ENCODE assay signal across 17 mouse cellular contexts in the genomic region with DNA sequence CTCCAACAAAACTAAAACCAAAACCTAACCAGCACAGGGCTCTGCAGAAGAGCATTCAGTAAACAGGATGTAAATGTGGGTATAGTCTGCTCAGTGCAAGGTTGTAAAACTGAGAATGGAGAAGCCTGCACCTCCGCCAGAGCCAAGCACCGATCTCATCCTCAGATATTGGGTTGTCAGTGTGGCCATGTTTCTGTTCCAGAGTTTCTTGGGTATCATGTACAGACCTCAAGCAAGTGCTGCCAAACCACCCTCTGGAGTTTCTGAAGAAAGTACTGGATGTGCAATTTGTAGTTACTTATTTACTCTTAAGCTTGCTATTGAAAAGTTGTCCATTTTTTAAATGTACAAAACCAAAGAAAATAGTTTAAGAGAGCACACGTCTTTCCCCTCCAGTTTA. TPM values are rescaled to one million over a fixed set of nuclear protein-coding genes. Genes with fewer than 3 reads are reported as not detected.
DNase-seq lines count a peak whose midpoint lies in the region; ATAC-seq and TF ChIP-seq lines count a peak whose summit lies in the region.
"Had no signal": no experiment of that assay in that cellular context is flagged by ENCODE, and none has a peak within 500 bp of the region (broad histone marks: within the 10 kb centered on the region; RNA-seq: fewer than 3 reads in every experiment).

No protein-coding gene starts in this region.

- 77% methylated on average over 3 of the region's 3 CpGs for WGBS in embryonic facial prominence, embryonic 13.5 days
- WGBS in embryonic facial prominence, embryonic 10.5 days = 91% methylated on average over 3 of the region's 3 CpGs
- whole genome bisulfite sequencing in lung, embryonic 14.5 days = 68% methylated on average over 3 of the region's 3 CpGs
- WGBS in embryonic facial prominence, embryonic 14.5 days = 66% methylated on average over 3 of the region's 3 CpGs

- no peak overlapping the region for H3K27ac ChIP-seq in embryonic facial prominence, embryonic 13.5 days
- no peak overlapping the region for H3K27ac ChIP-seq in embryonic facial prominence, embryonic 10.5 days (replicated peaks)
- H3K27ac ChIP-seq in lung, embryonic 14.5 days (ENCODE audit: low read depth) = peak overlapping the region; percentile 39; the same call in 1 of the 2 replicates
- no peak overlapping the region; the same call in 1 of the 2 replicates for H3K27ac ChIP-seq in embryonic facial prominence, embryonic 14.5 days (replicated peaks; ENCODE audit: low read depth, low read length)
- H3K27ac ChIP-seq: embryonic facial prominence, embryonic 12.5 days; hindbrain, embryonic 14.5 days; limb, embryonic 10.5 days; liver, embryonic 15.5 days; macrophage had no signal

- H3K9ac ChIP-seq in embryonic facial prominence, embryonic 13.5 days = no peak overlapping the region
- no peak overlapping the region for H3K9ac ChIP-seq in lung, embryonic 14.5 days
- H3K9ac ChIP-seq in embryonic facial prominence, embryonic 14.5 days (ENCODE audit: low read depth, low read length) = no peak overlapping the region
- H3K9ac ChIP-seq: embryonic facial prominence, embryonic 12.5 days; hindbrain, embryonic 14.5 days; liver, embryonic 15.5 days had no signal

- no peaks in the 10 kb centered on the region for H3K9me3 ChIP-seq in embryonic facial prominence, embryonic 13.5 days
- no peaks in the 10 kb centered on the region for H3K9me3 ChIP-seq in embryonic facial prominence, embryonic 10.5 days
- H3K9me3 ChIP-seq in lung, embryonic 14.5 days (ENCODE audit: low read depth, low read length) = no peaks in the 10 kb centered on the region
- no peaks in the 10 kb centered on the region for H3K9me3 ChIP-seq in embryonic facial prominence, embryonic 14.5 days (ENCODE audit: control insufficient read depth, low read length)
- H3K9me3 ChIP-seq: embryonic facial prominence, embryonic 12.5 days; limb, embryonic 10.5 days; liver, embryonic 15.5 days had no signal

- no peak for DNase-seq in embryonic facial prominence, embryonic 10.5 days (ENCODE audit: low spot score)
- peak; percentile 38 for DNase-seq in kidney, adult 18-20 months
- no peak for DNase-seq in kidney, postnatal 4 days
- no peak for DNase-seq in lung, embryonic 14.5 days
- DNase-seq in lung, adult 18-20 months = no peak
- DNase-seq in embryonic facial prominence, embryonic 14.5 days (ENCODE audit: low spot score) = no peak
- no peak for DNase-seq in retina, embryonic 14.5 days (ENCODE audit: low spot score)
- DNase-seq: cerebellum, adult 18-20 months; liver; spleen, adult 18-20 months had no signal

- TF ChIP-seq CTCF in lung, embryonic 14.5 days (IDR thresholded peaks at IDR 0.05; ENCODE audit: low read depth) = no peak

- no peak for ATAC-seq in embryonic facial prominence, embryonic 13.5 days (ENCODE audit: insufficient number of reproducible peaks, insufficient read depth, low FRiP score, low TSS enrichment, low read depth)
- no peak for ATAC-seq in lung, embryonic 14.5 days (ENCODE audit: insufficient read depth)
- ATAC-seq in embryonic facial prominence, embryonic 14.5 days (ENCODE audit: low read depth) = no peak
- ATAC-seq: forebrain, embryonic 16.5 days had no signal

- H3K4me2 ChIP-seq in embryonic facial prominence, embryonic 13.5 days = peak overlapping the region; percentile 37; the same call in 1 of the 2 replicates
- no peak overlapping the region for H3K4me2 ChIP-seq in lung, embryonic 14.5 days
- H3K4me2 ChIP-seq in embryonic facial prominence, embryonic 14.5 days (ENCODE audit: low read depth, low read length) = 0 out of 2 replicates have a peak overlapping the region, but pooled peaks have one; percentile 26
- H3K4me2 ChIP-seq: embryonic facial prominence, embryonic 12.5 days; hindbrain, embryonic 14.5 days; liver, embryonic 15.5 days had no signal

- H3K36me3 ChIP-seq in embryonic facial prominence, embryonic 13.5 days = peaks cover 2% of the 10 kb centered on the region; the same call in 1 of the 2 replicates
- peaks cover 4% of the 10 kb centered on the region; the same call in 1 of the 2 replicates for H3K36me3 ChIP-seq in embryonic facial prominence, embryonic 10.5 days (replicated peaks)
- H3K36me3 ChIP-seq in lung, embryonic 14.5 days (ENCODE audit: insufficient read depth) = no peaks in the 10 kb centered on the region
- H3K36me3 ChIP-seq in embryonic facial prominence, embryonic 14.5 days (ENCODE audit: control insufficient read depth, insufficient read depth, low read length) = no peaks in the 10 kb centered on the region
- H3K36me3 ChIP-seq: embryonic facial prominence, embryonic 12.5 days; liver, embryonic 15.5 days had no signal

- no peak overlapping the region for H3K4me3 ChIP-seq in embryonic facial prominence, embryonic 13.5 days
- no peak overlapping the region for H3K4me3 ChIP-seq in embryonic facial prominence, embryonic 10.5 days
- no peak overlapping the region for H3K4me3 ChIP-seq in lung, embryonic 14.5 days (ENCODE audit: low read depth, low read length)
- no peak overlapping the region for H3K4me3 ChIP-seq in embryonic facial prominence, embryonic 14.5 days (ENCODE audit: low read depth, low read length)
- H3K4me3 ChIP-seq: embryonic facial prominence, embryonic 12.5 days; limb, embryonic 10.5 days; liver, embryonic 15.5 days had no signal

- H3K27me3 ChIP-seq in embryonic facial prominence, embryonic 13.5 days = no peaks in the 10 kb centered on the region
- 0 out of 2 replicates have a peak, but pooled peaks cover 7% of the 10 kb centered on the region for H3K27me3 ChIP-seq in embryonic facial prominence, embryonic 10.5 days (replicated peaks; ENCODE audit: low read depth, poor library complexity, severe bottlenecking)
- no peaks in the 10 kb centered on the region for H3K27me3 ChIP-seq in lung, embryonic 14.5 days (ENCODE audit: insufficient read depth, low read length)
- H3K27me3 ChIP-seq in embryonic facial prominence, embryonic 14.5 days (replicated peaks; ENCODE audit: control insufficient read depth, insufficient read depth, low read length) = no peaks in the 10 kb centered on the region
- H3K27me3 ChIP-seq: embryonic facial prominence, embryonic 12.5 days had no signal

- peaks cover 56% of the 10 kb centered on the region for H3K4me1 ChIP-seq in embryonic facial prominence, embryonic 13.5 days
- H3K4me1 ChIP-seq in embryonic facial prominence, embryonic 10.5 days = peaks cover 46% of the 10 kb centered on the region
- H3K4me1 ChIP-seq in lung, embryonic 14.5 days (ENCODE audit: insufficient read depth) = 0 out of 2 replicates have a peak, but pooled peaks cover 8% of the 10 kb centered on the region
- peaks cover 28% of the 10 kb centered on the region for H3K4me1 ChIP-seq in embryonic facial prominence, embryonic 14.5 days (ENCODE audit: control insufficient read depth, insufficient read depth, low read length)
- H3K4me1 ChIP-seq: liver, embryonic 15.5 days had no signal

RNA-seq across cellular contexts. Expression of gene Cachd1, which starts 6.4 kb away (rescaled TPM):
- 52.5 and 54.8 TPM in 2 replicates for polyA plus RNA-seq in embryonic facial prominence, embryonic 13.5 days (2015; fragmentation: Nextera tagmentation; extraction: Ambion mirVana)
- polyA plus RNA-seq in embryonic facial prominence, embryonic 10.5 days (2016; fragmentation: Nextera tagmentation; extraction: Ambion mirVana) = 20.6 and 24.5 TPM in 2 replicates
- polyA plus RNA-seq in lung, embryonic 14.5 days (2014; fragmentation: Nextera tagmentation; extraction: Ambion mirVana) = 26.9 and 27.9 TPM in 2 replicates
- 25.2 and 33.3 TPM in 2 replicates for polyA plus RNA-seq in embryonic facial prominence, embryonic 14.5 days (2014; fragmentation: Nextera tagmentation; extraction: Ambion mirVana)
- polyA plus RNA-seq: macrophage had no signal
